Mouse (Mus musculus): Measurements from ENCODE around the gene Irf2bp1.
A peak's percentile ranks its signal among the peaks of the same experiment; 100 is the strongest.

The Irf2bp1 gene

DNA sequence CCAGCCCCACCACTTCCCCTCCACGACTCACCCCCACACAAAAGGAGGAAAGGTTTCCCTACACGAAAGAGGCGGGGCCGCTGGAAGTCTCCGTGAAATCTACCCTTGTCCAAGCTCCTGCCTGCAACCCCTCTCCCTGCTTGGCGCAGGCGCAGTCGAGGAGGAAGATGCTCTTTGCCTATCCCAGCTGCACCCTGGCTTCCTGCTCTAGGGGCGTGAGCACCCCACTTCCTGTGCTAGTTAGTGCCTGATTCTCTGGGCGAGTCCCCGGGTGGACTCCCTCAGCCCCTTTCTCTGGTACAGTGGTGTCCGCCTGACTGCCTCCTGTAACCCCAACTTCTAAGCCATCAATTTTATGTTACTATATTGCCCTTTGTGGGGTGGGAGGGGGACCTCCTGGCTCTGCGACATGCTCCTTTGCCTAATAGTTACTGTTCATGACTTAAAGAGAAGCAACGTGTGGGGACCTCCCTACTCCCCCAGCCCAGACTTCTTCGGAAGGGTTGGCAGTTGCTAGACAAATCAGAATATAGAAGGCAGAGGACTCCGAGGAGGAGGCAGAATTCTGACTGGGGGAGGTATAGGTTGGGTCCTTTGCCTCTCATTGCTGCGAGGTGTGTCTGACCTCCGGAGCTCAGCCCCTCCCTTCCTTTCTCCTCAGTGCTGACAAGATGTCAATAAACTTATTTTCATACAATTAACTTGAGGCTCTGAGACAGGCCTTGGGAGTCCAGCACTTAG lies 2.6 kb upstream of the Irf2bp1 start:
- peak; percentile 26 for DNase-seq

DNA sequence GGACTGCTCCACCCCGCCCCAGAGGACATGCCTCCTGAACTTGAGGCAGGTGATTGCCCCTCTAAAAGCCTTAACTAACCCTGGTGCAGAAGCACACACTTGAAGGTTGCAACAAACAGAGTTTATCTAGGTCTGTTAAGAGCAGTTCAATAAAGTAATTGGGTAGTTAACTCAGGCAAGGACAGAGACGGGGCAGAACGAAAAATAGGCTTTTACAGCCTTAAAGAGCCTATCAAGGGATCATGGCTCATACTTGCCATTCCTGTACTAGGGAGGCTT lies 2.1 kb upstream of the Irf2bp1 start:
- DNase-seq: no peak

DNA sequence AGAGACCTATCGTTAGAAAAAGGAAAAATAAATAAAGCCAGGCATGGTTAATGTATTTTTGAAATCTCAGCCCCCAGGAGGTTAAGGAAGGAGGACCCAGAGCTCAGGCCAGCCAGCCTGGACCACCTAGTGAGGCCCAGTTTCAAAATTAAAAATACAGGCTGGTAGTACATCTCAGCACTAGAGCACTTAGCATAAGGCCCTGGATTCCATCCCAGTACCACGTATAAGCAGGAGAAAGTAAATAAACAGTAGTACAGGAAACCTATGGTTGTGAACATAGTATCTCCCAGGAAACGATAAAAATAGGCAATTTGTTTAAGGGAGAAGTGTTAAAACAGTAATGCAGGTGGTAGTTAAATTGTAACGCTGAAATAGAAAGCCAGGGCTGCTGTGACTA lies 1.7 kb upstream of the Irf2bp1 start:
- DNase-seq: no peak

DNA sequence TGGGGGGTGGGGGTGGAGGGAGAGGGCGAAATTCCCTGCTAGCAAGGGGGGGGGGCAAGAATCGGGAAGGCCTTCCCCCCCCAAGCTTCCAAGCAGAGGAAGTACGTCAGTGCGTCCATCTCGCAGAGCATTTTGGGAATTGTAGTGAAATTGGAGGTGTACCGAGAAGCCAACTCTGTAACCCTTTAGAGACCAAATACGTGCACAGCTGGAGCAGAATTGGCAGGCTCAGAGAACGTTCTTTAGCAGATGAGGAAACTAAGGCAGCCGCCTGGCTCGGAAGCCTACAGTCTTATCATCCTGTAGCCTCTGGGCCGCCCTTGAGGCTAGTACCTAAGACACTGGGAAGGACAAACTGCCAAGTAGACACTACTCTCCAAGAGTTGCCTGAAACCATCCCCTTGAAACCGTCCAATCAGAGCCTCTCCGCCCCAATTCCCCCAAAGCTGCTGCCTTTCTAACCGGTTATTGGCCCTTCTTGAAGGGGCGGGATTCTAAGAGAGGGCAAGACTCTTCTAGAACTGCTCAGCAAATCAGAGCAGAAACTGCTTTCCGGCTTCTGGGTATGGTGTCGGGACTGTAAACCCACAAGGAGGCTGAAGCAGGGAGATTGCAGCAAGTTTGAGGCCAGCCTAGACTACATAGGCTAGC lies 871 bp upstream of the Irf2bp1 start:
- DNase-seq: peak; percentile 80

DNA sequence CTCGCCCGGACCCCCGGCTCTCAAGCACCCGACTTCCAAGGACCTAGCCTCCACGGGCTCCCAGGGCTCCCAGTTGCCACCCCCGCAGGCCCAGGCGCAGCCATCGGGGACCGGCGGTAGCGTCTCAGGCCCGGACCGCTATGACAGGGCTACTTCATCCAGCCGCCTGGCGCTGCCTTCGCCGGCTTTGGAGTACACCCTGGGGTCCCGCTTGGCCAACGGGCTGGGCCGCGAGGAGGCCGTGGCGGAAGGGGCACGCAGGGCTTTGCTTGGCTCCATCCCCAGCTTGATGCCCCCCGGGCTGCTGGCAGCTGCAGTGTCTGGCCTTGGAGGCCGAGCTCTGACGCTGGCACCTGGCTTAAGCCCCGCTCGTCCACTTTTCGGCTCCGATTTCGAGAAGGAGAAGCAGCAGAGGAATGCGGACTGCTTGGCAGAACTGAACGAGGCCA lies 811 bp downstream of the Irf2bp1 start:
- peak; percentile 48 for DNase-seq

DNA sequence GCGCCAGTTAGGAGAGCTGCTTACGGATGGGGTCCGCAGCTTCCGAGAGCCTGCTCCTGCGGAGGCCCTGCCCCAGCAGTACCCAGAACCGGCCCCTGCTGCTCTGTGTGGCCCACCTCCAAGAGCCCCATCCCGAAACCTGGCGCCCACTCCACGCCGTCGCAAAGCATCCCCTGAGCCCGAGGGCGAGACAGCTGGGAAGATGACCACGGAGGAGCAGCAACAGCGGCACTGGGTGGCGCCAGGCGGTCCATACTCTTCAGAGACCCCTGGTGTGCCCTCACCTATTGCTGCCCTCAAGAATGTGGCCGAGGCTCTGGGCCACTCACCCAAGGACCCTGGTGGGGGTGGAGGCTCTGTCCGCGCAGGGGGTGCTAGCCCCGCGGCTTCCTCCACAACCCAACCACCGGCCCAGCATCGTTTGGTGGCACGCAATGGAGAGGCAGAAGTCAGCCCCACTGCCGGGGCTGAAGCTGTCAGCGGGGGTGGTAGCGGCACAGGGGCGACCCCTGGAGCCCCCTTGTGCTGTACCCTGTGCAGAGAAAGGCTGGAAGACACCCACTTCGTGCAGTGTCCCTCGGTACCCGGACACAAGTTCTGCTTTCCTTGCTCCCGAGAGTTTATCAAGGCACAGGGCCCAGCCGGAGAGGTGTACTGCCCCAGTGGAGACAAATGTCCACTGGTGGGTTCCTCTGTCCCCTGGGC lies 1.7 kb downstream of the Irf2bp1 start:
- DNase-seq: no peak

DNA sequence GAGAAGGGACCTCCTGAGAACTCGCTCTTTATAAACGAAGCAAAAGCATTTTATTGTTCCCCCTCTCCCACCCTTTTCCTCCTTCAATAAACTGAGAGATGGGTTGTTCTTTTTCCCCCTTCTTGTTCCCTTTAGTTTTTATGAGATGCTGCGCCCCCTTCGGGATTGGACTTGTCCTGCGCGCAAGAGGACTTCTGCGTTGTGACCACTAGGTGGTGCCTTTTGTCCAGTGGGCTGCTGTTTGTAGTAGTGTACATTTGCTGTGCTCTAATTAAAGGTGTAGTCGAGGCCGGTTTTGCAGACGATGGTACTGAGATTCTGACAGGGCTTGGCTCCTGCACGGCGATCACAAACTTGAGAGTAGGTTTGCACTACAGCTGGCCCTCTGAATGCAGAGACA lies 2.6 kb downstream of the Irf2bp1 start:
- DNase-seq: peak; percentile 76

DNA sequence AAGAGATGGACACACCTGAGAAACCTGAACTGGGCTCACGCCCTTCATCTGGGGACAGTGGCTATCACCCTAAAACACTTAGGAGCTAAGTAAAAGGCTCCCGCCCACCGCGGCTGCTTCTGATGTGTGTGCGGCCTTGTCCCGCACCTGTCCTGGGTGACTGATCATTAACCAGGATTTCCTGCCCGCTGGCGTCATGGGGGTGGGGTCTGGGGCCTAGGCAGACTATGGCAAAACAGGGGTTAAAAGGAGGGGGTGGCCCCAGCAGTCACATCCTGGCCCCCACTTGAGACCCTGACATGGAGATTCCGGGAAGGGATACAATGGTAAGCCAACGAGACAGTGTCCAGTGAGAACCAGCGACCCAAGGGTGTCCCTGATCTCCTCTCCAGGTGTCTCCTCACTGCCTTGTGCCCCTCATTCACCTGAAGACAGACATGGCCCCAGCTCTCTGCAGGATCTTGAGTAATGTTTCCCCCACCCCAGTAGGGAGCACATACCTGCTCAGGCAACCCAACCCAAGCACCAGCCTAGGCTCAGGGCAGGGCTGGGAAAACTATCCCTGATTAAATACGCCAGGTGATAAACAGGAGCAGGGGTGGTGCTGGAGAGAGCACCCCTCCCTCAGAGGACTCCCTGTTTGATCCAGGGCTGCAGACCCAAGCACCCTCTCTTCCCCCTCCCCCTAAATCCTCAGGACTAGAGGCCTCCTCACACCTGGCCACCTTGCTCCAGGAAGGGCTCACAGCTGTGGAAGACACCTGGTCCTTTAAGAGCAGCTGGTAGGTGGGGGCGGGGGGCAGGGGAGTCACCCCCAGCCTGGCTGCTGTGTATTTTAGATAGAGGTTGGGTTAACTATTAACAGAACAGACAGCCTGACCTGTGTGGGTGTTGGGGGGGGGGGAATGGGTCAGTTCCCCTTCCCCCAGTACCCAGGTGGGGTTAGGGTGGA lies 3.5 kb downstream of the Irf2bp1 start:
- DNase-seq: no peak

DNA sequence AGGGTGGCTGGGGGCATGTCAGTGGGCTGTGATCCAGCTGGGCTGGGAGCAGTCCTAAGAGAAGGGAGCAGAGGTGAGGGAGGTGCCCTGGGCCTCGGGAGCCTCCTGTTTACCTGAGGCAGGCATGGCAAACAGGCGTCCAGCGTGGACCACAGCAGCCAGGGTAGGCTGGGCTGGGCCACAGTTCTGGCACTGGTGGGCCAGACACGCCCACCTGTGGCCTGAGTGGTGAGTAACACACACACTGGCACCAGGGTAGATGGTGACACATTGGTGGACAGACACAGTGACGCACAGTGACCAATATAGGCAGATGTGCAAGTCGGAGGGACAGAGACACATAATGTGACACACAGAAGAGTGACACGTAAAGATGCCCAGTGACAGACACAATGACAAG lies 6.7 kb downstream of the Irf2bp1 start:
- DNase-seq: no peak

DNA sequence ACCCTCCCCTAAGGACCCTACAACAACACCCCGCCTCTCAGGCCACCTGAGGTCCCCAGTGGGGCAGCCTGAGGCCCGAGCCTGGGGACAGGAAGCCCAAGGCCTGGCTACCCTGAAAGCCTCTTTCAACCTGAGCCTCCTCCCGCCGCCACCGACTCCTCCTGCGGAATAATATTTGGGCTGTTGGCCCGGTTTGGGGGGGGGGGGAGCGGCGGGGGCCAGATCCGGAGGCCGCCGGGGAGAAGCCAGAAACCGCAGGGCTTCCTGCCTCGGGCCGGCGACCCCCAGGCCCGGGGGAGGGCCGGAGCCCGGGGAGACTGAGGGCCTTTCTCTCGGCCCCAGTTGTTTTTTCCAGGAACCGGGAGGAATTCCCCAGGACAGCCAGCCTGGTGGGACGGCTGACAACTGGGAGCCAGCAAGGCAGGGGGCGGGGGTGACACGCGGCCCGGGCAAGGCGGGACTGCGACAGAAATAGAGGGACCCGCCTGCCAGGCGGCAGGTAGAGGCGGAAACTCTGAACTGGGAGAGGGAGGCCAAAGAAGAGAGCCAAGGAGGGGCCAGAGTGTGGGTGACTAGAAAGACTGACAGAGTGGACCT lies 8.3 kb downstream of the Irf2bp1 start:
- DNase-seq: peak; percentile 8

DNA sequence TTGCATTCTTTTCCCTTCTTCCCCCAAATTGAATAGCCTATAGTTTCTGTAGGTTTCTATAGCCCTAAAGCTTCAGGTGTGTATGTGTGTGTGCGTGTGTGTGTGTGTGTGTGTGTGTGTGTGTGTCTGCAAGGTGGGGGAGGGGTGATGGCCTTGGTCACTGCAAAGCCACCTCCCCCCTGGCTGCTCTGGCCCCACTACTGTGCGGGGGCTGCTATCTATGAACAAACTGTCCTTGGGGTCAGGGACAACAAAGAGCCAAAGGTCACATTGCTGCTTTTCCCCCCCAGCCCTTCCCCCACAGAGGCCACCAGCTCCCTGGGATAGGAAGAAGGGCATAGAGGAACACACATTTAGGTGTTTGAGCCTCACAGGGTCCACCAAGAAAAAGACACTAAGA lies 9.0 kb downstream of the Irf2bp1 start:
- no peak for DNase-seq

DNA sequence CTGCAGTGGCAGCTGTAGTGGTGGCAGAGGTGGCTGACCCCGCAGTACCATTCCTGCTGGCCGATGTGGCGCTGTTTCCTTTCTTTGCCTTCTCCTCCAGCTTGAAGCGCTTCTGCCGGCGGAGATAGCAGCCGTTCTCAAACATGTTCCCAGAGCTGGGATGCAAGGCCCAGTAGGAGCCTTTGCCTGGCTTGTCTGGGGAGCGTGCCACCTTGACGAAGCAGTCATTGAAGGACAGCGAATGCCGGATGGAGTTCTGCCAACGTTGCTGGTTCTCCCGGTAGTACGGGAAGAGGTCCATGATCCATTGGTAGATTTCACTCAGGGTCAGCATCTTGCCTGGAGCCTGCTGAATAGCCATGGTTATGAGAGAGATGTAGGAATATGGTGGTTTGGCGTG lies 10.6 kb downstream of the Irf2bp1 start:
- DNase-seq: no peak

DNA sequence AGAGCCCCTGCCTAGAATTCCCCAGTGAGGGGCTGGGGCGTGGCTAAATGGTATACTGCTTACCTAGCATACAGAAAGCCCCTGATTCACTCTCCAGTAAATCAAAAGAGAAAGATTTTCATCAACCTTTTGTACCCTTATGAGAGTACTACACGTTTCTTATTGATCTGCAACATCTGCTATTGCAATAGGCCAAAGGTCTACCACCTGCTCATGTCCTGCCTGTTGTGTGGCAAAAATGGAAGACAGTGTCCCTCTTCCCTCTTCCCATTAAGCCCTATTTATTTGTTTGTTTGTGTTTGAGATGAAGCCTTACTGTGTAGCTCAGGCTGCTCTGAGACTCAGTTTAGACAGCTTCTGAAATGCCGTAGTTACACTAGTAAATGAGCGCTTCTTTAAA lies 12.2 kb downstream of the Irf2bp1 start:
- no peak for DNase-seq

DNA sequence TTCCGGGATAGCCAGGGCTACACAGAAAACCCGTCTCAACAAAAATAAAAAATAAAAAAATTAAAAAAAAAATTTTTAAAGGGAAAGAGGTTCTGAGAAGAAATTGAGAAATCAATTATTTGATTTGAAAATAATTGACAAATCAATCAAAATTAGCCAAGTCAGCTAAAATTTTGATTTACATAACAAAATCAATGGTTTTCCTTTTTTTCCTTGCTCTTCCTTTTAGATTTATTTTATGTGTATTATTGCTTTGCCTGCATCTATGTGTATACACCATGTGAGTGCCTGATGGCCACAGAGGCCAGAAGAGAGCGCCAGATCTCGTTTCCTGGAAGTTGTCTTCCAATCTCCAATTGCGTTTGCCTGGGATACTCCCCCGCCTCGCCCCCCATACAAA lies 14.1 kb downstream of the Irf2bp1 start:
- no peak for DNase-seq

DNA sequence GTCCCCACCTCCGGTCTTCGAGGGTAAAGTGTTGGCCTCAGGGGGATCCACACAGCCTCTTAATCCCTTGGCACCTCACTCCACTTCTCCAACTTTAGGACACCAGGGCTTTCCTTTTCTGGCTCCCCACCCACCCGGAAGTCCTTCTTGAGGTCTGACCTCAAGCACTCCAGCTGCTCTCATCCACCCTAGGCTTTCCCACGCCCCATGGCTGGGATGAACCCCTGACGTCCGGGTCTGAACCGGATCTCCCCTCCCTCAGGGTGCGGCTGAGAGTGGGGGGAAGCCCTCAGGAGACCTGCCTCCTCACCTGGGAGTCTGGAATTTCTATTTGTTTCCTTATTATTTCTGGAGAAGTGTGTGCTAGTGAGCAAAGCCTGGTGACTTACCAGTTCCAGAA lies 17.2 kb downstream of the Irf2bp1 start:
- no peak for DNase-seq

DNA sequence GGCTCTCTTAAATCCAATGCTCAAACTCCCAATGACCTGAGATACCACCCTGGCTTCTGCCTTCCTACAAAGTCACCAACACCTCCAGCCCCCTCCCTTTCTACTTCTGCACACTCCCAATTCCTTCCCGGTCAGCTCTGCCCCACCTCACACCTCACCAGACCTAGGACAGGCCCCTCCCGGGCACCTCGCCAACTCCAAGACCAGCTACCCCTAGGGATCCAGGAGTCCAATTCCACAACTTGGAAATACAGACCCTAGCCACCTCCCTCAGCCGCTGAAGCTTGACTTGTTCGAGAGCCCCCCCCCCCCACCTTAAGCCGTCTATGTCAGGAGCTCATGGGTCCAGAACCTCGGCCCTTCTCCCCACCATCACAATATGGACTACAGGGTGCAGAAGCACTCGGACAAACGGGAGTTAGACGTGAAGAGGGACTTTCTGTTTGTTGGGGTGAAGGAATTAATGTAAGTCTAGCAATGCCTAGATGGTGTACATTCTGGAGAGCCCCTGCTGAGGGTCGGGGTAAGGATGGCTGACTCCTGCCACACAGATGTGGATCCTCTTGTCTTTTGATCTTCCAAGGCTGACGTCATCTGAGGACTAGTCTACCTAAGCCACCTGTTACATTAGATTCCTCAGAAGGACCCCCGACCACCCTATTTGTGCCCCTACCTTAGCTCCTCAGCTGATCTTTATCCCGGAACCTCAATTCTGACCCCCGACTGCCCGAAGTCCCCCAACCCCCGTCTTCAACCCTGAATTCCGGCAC lies 18.5 kb downstream of the Irf2bp1 start:
- no peak for DNase-seq

DNA sequence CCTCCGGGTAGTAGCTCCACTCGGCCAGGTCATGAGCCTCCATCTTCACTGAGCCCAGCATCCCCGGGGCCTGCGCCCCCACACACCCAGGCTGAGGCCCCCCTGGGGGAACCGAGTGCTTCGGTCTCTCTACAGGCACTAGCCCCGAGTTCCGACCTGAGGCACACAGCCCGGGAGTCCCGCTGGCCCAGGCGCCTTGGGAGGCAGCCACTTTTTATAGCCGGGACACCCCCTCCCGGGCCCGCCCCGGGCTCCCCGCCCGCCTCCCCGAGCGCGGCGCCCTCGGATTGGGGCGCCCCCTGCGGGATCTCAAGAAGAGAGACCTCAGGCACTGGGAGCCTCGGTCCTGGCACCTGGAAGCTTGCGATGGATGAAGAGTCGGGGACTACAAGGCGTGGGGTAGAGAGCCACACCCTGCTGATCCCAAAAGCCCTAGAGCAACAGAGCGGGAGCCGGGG lies 19.5 kb downstream of the Irf2bp1 start, which contains the start of gene Foxa3:
Foxa3 (minus strand) TSS at position 182 of the 458 bp plus-strand sequence.
- no peak for DNase-seq

DNA sequence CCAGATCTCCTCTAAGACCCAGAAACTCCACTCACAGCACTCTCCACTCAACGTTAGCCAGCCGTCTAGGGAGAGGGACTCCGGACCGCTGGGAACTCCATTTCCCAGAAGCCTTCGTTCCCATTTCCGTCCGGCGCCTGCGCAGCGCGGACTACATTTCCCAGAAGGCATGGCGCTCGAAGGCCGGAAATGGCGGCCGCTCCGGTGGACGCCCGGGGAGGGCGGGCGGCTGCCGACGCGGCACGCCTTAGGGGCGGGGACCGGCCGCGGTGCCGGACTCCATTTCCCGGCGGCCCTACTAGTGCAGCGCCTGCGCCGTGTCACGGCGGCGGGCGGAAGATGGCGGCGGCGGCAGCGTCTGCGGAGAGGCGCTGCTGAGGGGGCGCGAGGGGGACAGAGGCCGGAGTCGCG lies 20.3 kb downstream of the Irf2bp1 start, which contains the start of gene Sympk:
Sympk (plus strand) TSS at position 282 of the 411 bp plus-strand sequence.
- peak; percentile 97 for DNase-seq

DNA sequence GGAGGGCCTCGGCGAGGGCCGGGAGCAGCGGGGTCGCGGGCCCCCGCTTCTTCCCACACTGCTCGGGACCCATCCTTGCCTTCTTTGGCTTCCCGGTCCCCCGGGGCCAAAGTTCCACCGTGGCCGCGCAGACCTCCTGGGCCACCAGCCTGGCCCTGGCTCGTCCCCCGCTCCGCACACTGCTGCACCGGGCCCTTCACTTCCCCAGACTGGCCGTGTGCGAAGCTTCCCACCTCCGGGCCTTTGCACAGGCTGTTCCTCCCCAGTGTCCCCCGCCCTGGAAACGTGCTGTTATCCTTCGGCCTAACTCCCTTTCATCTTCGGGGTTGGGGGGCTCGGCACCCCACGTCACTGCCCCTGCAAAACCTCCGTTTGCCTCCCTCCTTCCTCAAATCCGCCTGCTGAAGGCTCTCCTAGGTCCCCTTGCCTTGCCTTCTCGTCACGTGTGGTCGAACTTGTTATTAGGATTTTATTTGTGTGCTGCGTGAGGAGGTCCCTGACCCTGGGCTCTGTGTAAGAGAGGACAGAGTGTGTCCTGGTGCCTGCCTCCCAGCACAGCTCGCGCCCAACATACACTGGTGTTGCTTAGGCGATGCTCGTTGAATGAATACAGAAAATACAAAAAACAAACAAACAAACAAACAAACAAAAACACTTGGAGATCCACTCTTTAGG lies 20.9 kb downstream of the Irf2bp1 start:
- no peak for DNase-seq

DNA sequence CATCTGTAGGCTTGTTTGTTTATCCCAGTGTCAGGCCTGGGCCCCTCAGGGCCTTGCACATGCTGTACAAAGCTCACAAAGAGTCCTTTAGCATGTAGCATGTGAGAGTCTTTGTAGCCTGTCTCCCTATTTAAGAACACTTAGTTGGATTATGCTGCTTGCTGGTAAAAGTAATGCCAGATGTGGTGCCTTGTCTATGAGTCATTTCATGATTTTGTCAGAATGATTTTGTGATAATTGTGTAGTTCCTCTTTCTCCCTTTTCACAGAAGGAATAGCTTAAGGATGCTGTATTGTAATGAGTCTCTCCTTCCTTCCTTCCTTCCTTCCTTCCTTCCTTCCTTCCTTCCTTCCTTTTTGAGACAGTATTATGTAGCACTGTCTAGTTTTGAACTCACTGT lies 24.2 kb downstream of the Irf2bp1 start:
- DNase-seq: no peak

DNA sequence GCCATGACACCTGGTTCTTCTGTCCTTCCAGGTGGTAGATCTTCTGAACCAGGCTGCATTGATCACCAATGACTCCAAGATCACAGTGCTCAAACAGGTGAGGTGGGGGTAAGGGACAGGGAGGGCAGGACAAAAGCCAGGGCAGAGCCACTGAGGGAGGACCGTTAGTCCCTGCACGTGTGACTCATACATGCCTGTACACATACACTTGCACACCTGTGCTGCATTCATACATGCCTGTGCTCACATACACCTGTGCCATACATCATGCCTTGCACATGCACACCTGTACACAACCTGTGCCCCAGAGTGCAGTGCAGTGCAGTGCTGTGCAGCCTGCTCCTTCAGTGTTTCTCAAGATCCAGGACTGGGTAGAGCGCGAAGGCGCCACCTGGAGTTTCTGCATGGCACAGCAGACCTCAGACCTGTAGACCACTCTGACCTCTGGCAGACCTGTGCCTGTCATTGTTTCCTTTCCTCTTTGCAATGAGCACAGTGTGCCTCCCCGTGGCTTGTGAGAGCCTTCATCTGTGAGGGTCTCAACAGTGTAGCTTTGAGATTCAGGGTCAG lies 25.3 kb downstream of the Irf2bp1 start:
- DNase-seq: no peak

Data from right cerebral cortex, postnatal 25 days (tissue).